Mouse (Mus musculus) right cerebral cortex, adult 18-20 months (tissue): ENCODE measurements around the gene Gpc1.

Experiments
- DNase-seq: peaks from one replicate; pipeline ENCODE4 v3.0.0; 2022; ENCODE audit warnings: mixed read lengths

The Gpc1 gene

DNA sequence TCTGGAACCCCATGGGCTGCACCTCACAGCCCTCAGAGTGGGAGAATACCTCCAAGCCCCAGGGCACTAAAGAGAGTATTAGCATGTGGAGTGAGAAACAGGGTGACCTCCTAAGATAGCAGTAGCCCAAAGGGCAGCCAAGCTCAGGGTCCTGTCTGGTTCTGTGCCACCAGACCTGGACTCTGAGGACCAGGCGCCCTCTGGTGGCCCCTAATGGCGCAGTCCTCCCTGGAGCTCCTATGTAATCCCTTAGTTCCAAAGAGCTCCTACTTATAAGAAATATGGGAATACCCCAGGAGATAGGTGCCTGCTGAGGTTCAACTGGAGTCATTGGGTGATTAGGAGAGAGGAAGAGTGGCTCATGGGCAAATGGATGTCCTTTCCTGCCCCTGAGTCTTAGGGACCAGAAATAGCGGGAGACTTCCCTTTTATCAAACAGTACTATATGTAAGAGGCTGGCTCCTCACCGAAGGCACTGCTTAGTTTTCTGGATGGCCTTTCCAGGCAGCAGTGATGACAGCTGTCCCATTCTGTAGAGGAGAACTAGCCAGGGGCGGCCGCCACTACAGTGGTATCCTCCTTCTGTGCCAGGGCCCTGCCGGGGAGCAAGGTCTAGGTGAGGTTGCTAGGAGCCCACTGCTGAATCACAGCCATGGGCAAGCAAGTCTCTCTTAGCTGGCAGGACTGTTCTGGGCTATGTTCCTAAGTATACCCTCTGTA lies 2.7 kb downstream of the Gpc1 start:
- peak; percentile 77 for DNase-seq

DNA sequence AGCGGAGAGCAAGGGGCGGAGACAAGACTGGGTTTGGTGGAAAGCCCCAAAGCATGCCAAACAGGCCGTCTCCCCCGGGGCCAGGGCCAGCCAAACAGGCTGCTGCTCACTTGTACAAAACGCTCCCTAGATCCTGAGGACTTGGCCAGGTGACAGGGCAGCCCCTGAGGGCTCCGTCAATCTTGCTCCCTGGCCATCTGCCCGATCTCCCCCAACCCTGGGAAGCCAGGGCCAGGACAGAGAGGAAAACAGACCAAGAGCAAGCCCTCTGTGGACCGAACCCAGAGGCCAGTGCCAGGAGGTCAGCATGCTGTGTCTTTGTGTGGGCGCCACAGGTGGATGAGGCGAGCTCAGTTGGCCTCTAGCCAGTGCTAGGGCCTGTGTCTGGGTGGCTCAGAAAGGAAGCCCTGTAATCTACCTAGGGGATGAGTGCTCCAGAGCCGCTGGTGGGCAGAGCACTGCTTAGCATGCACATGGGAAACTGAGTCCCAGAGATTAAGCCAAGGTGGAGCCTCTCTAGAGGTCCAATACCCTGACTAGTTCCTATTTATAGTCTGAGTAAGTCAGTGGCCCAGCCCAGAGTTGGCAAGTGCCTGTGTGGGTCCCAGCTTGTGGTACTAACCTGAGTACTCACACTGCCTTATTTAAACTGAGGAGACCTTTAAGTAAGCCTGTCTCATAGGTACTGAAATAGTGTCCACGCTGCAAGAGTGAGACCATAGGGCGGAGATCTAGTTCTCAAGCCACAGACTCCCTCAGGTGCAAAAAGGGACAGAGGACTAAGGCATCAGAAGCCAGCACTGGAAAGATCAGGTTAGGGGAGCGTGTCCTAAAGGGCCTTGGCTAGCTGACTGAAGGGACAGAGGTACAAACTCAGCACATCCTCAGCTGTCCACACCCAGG lies 6.7 kb downstream of the Gpc1 start:
- no peak for DNase-seq

- no peak for DNase-seq
Measured at GRCm38 (mm10) chr1:92839211-92839610, 7.8 kb downstream of the Gpc1 start.

DNA sequence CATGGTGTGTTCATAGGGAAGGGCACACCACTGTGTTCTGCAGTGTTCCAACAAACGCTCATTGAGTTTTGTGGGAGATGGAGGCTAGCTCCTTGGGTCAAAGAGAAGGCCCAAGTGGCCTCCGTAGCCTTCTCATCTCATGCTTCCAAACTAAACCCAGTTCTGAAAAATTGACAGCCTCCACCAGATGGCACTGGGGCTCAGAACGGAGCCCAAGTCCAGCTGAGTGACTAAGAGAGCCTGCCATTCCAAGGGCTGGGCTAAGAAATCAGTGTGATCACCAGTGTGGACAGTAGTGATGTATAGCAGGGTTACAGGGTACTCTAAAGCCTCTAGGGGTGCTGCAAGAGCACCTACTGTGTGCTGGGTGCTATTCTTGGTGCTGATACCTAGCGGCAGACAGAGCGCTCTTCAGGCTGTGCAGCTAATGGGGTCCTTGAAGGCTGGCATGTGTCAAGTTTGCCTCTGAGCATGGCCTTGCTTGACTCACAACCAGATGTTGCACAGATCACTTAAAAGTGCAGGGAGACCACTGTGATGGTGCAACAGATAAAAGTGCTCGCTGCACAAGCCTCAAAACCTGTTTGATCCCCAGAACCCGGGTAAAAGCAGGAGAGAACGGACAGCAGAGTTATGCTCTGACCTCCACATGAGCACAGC lies 8.9 kb downstream of the Gpc1 start:
- DNase-seq, result no peak

DNA sequence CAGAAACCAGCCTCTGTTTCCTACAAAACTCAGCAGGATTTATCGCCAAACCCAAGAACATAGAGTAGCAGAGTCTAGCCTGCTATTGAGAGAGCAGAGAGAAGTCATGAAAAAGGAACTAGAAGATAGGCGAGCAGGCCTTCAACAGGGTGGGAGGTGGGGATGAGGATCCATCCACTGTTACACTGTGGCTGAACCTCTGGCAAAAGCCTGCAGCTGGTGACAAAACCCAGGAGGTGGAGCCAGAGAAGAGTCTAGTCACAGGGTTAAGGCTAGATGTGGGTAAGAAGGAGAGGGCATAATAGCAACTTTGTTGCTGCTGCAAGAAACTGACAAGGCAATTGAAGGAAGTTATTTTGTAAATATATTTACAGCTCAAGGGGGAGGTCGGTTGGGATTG lies 10.0 kb downstream of the Gpc1 start:
- DNase-seq, result no peak

DNA sequence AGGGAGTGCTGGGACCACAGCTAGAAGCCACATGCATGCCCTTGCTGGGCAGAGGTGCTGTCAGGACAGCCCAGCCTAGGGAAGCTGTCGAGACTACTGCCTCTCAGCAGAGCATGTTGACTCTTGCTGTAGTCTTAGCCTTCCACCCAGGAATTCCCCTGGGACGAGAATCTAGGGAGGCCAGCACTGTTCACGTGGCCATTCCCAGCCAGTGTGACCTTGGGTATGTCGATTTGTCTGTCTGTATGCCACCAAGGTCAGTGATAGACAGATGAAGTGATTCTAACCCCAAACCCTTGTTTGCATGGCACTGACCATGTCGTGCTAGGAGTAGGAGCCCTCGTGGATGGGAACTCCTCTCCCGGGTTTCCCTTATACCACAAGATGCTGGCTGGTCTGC lies 14.4 kb downstream of the Gpc1 start:
- DNase-seq, result no peak

DNA sequence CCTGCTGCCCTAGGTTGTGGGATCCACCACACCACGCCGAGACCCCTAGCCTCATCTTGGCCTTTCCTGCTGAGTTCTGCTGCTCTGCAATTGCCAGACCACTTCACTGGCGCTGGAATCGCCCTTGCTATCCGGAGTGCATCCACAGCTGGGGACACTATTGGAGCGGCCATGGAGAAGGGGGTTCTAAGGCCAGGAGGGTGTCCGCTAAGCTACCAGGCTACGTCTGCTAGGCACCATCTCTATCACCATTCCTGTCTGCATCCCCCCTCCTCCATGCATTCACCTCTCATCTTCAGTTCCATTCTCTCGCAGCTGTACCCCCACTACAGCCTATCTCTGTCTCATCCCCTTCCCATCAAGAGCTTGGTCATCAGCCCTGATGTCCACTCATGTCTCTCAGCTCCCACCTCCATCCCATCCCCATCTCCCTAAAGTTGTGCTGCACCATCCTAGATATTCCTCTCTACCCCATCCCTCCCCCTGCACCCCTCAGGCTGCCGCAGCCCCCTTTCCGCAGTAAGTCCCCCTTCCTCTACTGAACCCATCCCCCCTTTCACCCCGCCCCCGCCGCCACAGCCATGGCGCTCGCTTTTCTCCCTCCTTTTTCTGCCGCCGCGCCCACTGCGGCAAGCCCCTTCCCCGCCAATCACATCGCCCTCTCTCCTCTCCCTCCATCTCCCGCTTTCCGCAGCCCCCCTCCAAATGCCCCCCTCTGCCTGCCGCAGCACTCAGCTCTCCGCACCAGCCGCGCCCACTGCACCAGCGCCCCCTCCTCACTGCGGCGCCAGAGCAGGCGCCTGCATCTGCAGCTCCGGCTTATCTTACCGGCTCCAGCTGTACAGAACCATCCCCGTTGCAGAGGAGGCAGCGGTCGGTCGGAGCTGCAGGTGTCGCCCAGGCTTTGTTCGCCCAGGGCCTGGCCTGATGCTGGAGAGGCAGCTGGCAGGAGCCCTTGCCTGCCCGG lies 16.7 kb downstream of the Gpc1 start:
- no peak for DNase-seq

GRCm38 (mm10) chr1:92849491-92849890 lies 18.0 kb downstream of the Gpc1 start:
- DNase-seq, result no peak

GRCm38 (mm10) chr1:92849938-92850574 lies 18.6 kb downstream of the Gpc1 start:
- no peak for DNase-seq

DNA sequence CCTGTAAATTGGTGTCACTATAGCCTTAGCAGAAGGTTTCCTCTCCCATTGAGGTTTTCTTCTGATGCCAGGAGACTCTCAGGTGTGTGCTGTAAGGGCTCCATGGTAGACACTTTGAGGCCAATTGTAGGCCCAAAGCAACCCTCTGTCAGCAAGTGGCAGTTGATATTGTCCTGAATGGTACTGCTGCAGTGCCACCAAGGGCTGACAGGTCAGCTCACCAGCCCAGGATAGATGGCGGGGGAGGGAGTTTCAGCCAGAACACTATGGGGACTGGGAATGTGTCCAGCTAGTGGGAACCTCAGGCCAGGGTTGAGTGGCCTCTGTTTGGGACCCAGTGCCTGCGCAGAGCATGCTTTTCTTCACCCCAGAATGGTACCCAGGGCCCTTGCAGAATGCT lies 21.0 kb downstream of the Gpc1 start:
- no peak for DNase-seq

GRCm38 (mm10) chr1:92861503-92861902 lies 30.1 kb downstream of the Gpc1 start:
- no peak for DNase-seq

DNA sequence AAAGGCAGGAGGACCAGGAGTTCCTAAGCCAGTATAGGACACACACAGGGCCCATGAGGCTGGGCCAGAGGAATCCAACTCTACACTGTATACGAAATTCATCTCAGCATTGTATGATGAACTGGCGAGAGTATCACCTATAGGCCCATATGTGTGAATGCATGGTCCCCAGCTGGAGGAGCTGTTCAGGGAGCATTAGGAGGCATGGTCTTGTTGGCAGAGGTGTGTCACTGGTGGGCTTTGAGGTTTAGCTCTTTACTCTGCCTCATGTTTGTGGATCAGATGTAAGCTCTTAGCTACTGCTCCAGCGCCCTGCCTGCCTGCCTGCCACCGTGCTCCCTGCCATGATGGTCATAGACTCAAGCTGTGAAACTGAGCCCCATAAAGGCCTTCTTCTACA lies 31.8 kb downstream of the Gpc1 start:
- DNase-seq, result no peak

- DNase-seq, result no peak
Measured at GRCm38 (mm10) chr1:92866170-92866569, 34.7 kb downstream of the Gpc1 start.

- DNase-seq, result no peak
Measured at GRCm38 (mm10) chr1:92869985-92870384, 38.5 kb downstream of the Gpc1 start.

DNA sequence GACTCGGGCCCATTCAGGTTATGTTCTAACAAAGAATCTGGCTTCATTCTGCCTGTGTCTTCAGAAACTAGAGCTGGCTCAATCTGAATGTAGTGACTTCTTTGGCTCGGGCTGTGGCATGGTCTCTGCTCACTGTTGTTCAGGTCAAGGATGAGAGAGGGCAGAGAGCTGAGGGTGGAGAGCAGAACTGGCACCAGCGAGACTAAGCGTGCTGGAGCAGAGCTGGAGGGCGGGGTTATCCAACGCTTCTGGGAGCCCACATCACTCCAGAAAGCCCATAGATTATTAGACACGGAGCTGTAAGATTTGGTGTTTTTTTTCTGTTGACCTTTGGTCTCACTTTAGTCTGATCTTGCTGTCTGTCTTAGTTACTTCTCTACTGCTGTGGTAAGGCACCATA lies 41.2 kb downstream of the Gpc1 start:
- DNase-seq, result no peak

DNA sequence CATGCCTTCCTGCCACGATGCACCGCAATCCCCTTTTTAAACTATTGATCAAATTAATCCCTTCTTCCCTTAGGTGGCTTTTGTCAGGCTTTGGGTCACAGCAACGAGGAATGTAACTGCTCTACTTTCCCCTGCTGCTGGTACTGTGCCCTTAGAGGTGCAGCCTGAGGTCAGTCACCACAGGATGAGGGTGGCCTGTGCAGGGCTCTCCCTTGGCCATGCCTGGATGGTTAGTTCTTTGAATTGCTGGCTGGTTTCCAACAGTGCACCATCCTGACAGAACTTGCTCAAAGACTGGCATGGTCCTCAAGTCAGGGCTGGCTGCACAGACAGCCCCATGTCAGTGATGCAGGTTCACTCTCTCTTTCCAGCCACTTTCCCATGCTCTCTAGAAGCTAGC lies 42.6 kb downstream of the Gpc1 start:
- no peak for DNase-seq

DNA sequence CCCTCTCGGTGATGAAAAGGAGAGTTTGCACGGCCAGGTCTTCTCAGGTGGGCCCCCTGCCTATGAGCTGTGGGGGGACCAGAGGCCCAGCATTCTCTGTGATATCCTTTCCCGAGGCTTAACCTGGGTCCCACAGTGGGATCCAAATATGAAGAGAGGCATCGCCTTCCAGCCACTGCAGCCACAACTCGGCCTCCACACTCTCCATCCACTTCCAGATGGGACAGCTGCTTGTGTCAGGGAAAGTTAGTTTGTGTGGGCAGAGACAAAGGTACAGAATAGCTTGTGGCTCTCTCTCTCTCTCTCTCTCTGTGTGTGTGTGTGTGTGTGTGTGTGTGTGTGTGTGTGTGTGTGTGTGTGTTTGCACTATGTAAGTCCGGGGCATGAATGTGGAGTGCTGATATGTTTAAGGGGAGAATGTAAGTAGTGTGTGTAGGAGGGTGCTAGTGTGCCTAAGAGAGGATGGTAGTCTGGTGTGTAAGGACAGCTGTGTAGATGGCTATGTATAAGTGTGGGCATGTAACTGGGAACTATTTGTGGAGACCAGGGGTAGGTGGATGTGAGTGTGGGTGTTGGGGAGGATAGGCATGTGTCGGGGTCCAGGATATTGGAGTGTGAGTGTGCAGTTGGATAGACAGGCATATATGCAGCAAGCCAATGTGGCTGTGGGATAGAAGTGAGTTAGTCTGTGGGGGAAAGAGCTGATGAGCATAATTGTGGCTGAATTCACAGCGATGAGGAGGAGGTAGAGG lies 44.1 kb downstream of the Gpc1 start:
- DNase-seq, result peak; percentile 28

DNA sequence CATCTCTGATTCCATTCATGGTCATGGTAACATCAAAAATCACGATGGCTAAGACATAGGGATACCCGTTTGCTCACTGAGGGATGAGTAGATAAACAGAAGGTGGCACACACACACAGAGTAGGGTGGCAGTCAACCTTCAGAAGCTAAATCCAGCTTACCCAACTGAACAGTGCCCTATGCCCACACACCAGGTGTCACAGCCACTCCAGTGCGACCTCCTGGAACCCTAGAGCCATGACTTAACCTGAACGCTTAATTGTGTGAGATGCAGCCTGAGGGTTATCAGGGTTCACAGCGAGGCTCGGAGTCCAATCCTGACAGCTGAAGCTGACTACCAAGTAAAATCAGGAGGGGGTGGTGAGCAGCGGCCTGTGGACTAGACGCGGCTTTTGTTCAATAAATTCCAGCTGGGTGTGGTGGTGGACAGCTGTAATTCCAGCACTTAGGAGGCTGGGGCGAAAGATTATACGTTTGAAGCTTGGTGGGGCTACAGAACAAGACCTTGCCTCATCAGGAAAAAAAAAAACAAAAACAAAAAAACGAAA lies 46.1 kb downstream of the Gpc1 start:
- no peak for DNase-seq

- DNase-seq, result no peak
Measured at GRCm38 (mm10) chr1:92878066-92878741, 46.8 kb downstream of the Gpc1 start.

- DNase-seq, result peak; percentile 73
Measured at GRCm38 (mm10) chr1:92879266-92879665, 47.8 kb downstream of the Gpc1 start.
